Mouse (Mus musculus) embryonic fibroblast, embryonic 13.5 days (primary cell): ENCODE measurements at regions not wholly inside any gene's neighbourhood (a gene's known extent, or its start where the extent isn't known, plus 50 kb on each side); places are given as distances from the start of the nearest gene placed in this dataset.

ENCODE experiments used
- CTCF ChIP-seq: IDR thresholded peaks from 2 replicates; pipeline ENCODE4 v1.5.1; 2011; ENCODE audit warnings: mild to moderate bottlenecking, control low read depth, low read length, moderate library complexity, borderline replicate concordance; ENCODE audit not compliant: insufficient read depth
- POLR2A ChIP-seq: IDR thresholded peaks from 2 replicates; pipeline ENCODE4 v1.6.1; 2011; ENCODE audit warnings: low read depth, mild to moderate bottlenecking, control low read depth, low read length, moderate library complexity

- TF ChIP-seq POLR2A (no peak), CTCF (no peak)
These were observed 180.9 kb downstream of the Tmx1 start for GRCm38 (mm10) chr12:70633622-70634365.
